Mouse (Mus musculus): Measurements from ENCODE around the gene Ebf1.

Gene Ebf1

DNA sequence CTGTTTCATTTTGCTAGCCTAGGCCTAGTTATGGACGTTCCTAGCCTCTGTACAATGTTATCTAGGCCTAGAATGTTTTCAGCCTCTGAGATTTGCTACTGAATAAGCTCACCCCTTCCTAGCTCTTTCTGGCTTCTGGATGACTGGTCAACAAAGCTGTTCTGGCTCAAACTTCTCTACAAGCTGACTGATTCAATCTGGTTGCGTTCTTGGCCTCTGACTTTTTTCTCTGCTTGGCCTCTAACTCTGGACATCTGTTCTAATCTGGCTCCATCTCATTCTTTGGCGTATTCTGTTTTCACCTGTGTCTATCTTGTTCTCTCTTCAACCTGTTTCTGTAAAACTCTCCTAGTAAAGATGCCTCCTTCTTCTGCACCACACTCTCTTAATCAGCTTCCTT is 400.4 kb downstream of the Ebf1 start:
- DNase-seq (ENCODE audit: low read depth, low spot score) = no peak

- no peak for DNase-seq (ENCODE audit: low read depth, low spot score)
Observed at GRCm38 (mm10) chr11:45026012-45026411, 408.9 kb downstream of the Ebf1 start.

GRCm38 (mm10) chr11:45026674-45027073 is 409.6 kb downstream of the Ebf1 start:
- DNase-seq (ENCODE audit: low read depth, low spot score) = no peak

DNA sequence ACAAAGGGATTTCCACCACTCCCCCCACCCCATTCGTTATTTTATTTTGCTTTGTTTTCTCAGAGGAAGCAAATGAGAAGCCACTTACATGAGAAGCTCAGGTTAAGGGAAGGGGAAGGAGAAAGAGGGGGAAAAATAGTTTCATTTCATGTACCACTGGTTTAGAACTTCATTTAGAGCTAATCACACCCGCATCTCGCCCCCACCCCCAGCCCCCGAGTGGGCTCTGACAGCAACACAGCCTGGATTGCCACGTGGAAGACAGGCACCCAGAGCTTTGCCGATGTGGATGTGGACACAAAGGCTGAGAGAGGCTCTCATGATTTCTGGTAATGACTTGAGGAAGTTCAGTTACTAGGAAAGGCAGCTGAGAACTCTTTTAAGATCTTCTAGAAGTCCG is 410.0 kb downstream of the Ebf1 start:
- no peak for DNase-seq (ENCODE audit: low read depth, low spot score)

- DNase-seq (ENCODE audit: low read depth, low spot score) = no peak
Observed at GRCm38 (mm10) chr11:45055744-45056610, 438.9 kb downstream of the Ebf1 start.

Measured in A20 (cell line).